Mouse (Mus musculus): Measurements from ENCODE around the gene St3gal4. TPM values are rescaled to one million over a fixed set of nuclear protein-coding genes. Genes with fewer than 3 reads are reported as not detected.

St3gal4 gene
- polyA plus RNA-seq, 2 experiments = 14.5 to 35.6 TPM

DNA sequence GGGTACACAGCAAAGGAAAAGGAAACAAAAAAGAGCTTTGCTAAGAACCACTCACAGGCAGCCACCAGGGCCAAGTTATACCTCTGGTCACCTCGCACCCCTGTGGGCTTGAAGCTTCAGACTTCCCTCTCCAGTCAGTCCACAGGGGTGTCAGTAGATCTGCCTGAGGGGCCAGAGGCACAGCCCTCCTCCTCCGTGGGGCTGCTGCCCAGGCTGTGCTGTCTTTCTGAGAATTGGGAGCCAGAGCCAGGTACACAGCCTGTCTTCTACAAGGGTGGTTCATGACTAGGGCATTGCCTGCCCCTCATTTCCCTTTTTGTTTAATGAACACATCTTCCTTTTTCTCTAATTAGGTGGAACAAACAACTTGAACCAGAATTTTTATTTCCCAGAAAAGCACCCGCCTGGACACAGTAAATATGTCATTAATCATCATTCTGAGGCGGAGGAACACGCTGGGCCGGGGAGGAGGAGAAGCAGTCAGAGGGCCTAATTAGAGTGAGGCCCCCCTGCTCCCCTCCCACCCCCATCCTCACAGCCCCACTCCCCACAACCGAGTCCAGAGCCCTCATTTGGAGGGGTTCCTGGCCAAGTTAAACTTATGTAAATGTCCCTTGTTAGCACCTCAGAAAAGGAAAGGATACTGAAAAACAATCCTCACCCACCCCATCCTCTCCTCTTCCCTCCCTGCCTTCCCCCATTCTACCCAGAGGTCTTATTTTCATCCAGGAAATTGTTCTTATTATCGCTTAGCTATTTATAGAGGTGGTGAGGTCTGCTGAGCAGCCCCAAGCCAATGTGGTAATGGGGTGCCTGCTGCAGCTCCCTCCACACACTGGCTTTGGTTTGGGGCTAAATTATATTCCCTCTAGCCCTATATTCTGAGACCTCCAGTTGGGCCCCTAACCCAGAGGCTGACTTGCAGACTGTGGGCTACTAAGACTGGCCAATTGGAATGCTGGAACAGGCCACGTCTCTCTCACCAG lies 120.9 kb downstream of the St3gal4 start:
- WGBS = 19% methylated on average over 9 of the region's 9 CpGs
- Histone ChIP-seq H3K4me2 (replicated peaks; ENCODE audit: low read depth, low read length, severe bottlenecking) (no peak overlapping the region), H3K9ac (ENCODE audit: low read depth, low read length, severe bottlenecking) (no peak overlapping the region), H3K36me3 (ENCODE audit: control insufficient read depth, insufficient read depth, low read length) (no peaks in the 10 kb centered on the region), H3K27me3 (ENCODE audit: control insufficient read depth, insufficient read depth, low read length) (no peaks in the 10 kb centered on the region), H3K4me3 (replicated peaks; ENCODE audit: low read length) (no peak overlapping the region), H3K27ac (replicated peaks; ENCODE audit: low read depth, low read length) (no peak overlapping the region), H3K9me3 (ENCODE audit: control insufficient read depth, low read length) (no peaks in the 10 kb centered on the region), H3K4me1 (ENCODE audit: control insufficient read depth, insufficient read depth, low read length) (0 out of 2 replicates have a peak, but pooled peaks cover 13% of the 10 kb centered on the region)
- no peak for ATAC-seq (ENCODE audit: low FRiP score, low read depth)
- DNase-seq (ENCODE audit: low spot score) = no peak
- no peak for TF ChIP-seq POLR2A (IDR thresholded peaks at IDR 0.05; ENCODE audit: borderline replicate concordance, extremely low read depth, insufficient read depth, insufficient read length)

Other genes starting within 250 kb of the St3gal4 start
- gene Dcps, start 56.8 kb upstream of the St3gal4 start, polyA plus RNA-seq (2012; rRNA removed) = 54.6 and 60.3 TPM in 2 replicates
- 61.6 and 65.2 TPM in 2 replicates for gene Dcps, start 56.8 kb upstream of the St3gal4 start, polyA plus RNA-seq (2014; fragmentation: Nextera tagmentation; extraction: Ambion mirVana)
- gene Srpr, start 80.9 kb upstream of the St3gal4 start, polyA plus RNA-seq (2012; rRNA removed) = 109 and 115 TPM in 2 replicates
- gene Srpr, start 80.9 kb upstream of the St3gal4 start, polyA plus RNA-seq (2014; fragmentation: Nextera tagmentation; extraction: Ambion mirVana) = 160 and 161 TPM in 2 replicates
- gene Tirap, start 81.0 kb upstream of the St3gal4 start, polyA plus RNA-seq (2012; rRNA removed) = 7.5 and 12.7 TPM in 2 replicates
- gene Tirap, start 81.0 kb upstream of the St3gal4 start, polyA plus RNA-seq (2014; fragmentation: Nextera tagmentation; extraction: Ambion mirVana) = 11.0 and 13.4 TPM in 2 replicates
- gene Foxred1, start 91.8 kb upstream of the St3gal4 start, polyA plus RNA-seq (2012; rRNA removed) = 51.1 and 55.2 TPM in 2 replicates
- gene Foxred1, start 91.8 kb upstream of the St3gal4 start, polyA plus RNA-seq (2014; fragmentation: Nextera tagmentation; extraction: Ambion mirVana) = 29.5 and 33.9 TPM in 2 replicates
- 29.3 and 29.6 TPM in 2 replicates for gene Fam118b, start 148.5 kb upstream of the St3gal4 start, polyA plus RNA-seq (2012; rRNA removed)
- 45.3 and 47.9 TPM in 2 replicates for gene Fam118b, start 148.5 kb upstream of the St3gal4 start, polyA plus RNA-seq (2014; fragmentation: Nextera tagmentation; extraction: Ambion mirVana)
- gene Rpusd4, start 148.6 kb upstream of the St3gal4 start, polyA plus RNA-seq (2012; rRNA removed) = 25.8 and 26.0 TPM in 2 replicates
- gene Rpusd4, start 148.6 kb upstream of the St3gal4 start, polyA plus RNA-seq (2014; fragmentation: Nextera tagmentation; extraction: Ambion mirVana) = 24.9 and 30.8 TPM in 2 replicates